Mouse (Mus musculus) midbrain, embryonic 15.5 days (tissue): ENCODE measurements around the gene Antxr1. TPM values are rescaled to one million over a fixed set of nuclear protein-coding genes. Genes with fewer than 3 reads are reported as not detected.

Experiments used
- ATAC-seq: fragments of 200-750 bp; cut with Nextera tagmentation; replicated peaks from 2 replicates; pipeline ENCODE4 v1.8.0; 2017; ENCODE audit warnings: moderate TSS enrichment
- H3K27ac ChIP-seq: fragments of 300-500 bp; sonication (generic); 2 replicates; pipeline ENCODE4 v1.5.1; 2015; ENCODE audit warnings: mild to moderate bottlenecking, inconsistent platforms
- H3K27me3 ChIP-seq: fragments of 300-500 bp; sonication (generic); replicated peaks from 2 replicates; pipeline ENCODE4 v1.6.1; 2015; ENCODE audit warnings: inconsistent platforms
- H3K36me3 ChIP-seq: fragments of 300-500 bp; sonication (generic); replicated peaks from 2 replicates; pipeline ENCODE4 v1.6.1; 2015; ENCODE audit warnings: inconsistent platforms
- H3K4me1 ChIP-seq: fragments of 300-500 bp; sonication (generic); 2 replicates; pipeline ENCODE4 v1.6.1; 2015; ENCODE audit warnings: inconsistent platforms
- H3K4me2 ChIP-seq: fragments of 300-500 bp; sonication (generic); 2 replicates; pipeline ENCODE4 v1.6.1; 2015; ENCODE audit warnings: inconsistent platforms, mild to moderate bottlenecking, moderate library complexity
- H3K4me3 ChIP-seq: fragments of 300-500 bp; sonication (generic); 2 replicates; pipeline ENCODE4 v1.5.1; 2015; ENCODE audit warnings: mild to moderate bottlenecking, inconsistent platforms
- H3K9ac ChIP-seq: fragments of 300-500 bp; sonication (generic); 2 replicates; pipeline ENCODE4 v1.6.1; 2015; ENCODE audit warnings: mild to moderate bottlenecking, inconsistent platforms
- H3K9me3 ChIP-seq: fragments of 300-500 bp; sonication (generic); 2 replicates; pipeline ENCODE4 v1.6.1; 2016; ENCODE audit warnings: inconsistent platforms
- WGBS: fragments of 180-500 bp; shearing (Covaris S2); methylation state at CpG from one replicate; pipeline ENCODE4 v1.1.7; 2015; ENCODE audit warnings: mixed read lengths; 5-methylcytosine and 5-hydroxymethylcytosine counted together
- polyA plus RNA-seq: library from polyadenylated mRNA; unstranded; fragments of >200 nt; fragmentation: Nextera tagmentation; extraction: Ambion mirVana; gene quantifications from 2 replicates; pipeline ENCODE4 v1.2.1, GENCODE M21; 2015

The Antxr1 gene
- polyA plus RNA-seq, 1 experiment from 2014 or later: 3.9 TPM

DNA sequence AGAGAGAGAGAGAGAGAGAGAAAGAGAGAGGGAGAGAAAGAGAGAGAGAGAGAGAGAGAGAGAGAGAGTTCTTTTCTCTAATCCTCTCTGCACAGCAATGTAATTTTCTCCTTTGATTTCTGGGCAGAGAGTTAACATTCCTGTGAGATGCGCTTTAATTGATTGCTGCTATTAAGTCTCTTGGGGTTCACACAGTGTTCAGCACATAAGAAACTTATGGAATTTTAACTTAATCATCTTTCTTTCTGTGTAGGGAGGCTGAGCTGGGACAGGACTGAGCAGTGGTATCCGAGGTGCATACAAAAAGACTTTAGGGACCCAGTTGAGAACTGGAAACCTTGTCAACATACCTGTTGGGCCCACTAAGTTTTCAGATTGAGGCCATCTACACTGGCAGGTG lies 132.6 kb downstream of the Antxr1 start:
- no peak overlapping the region for H3K9ac ChIP-seq

DNA sequence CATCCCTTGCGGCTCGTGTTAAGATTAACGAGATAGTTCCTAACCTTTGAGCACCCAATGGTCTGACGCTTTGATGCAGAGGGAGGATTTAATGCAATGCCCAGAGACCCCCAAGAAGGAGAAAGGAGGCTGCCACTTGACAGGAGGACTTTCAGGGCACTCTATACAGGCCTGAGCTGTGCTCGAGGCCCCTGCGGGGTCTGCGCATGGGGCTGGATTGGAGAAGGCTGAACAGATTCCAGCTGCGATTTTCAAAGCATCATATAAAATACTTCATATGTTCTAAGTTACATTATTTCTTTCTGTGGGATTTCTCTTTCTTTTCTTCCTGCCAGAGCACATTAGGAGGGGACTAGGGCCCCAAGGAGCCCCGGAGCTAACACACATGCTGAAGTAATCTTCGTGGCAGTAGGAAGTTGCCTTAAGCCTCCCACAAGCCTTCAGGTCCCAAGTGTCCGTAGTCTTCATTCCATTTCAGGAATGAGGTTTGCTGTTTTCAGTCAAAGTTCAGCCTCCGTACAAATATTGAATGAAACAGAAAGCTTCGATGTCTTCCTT lies 133.5 kb downstream of the Antxr1 start:
- Histone ChIP-seq H3K27ac (no peak overlapping the region), H3K36me3 (no peaks in the 10 kb centered on the region), H3K4me2 (no peak overlapping the region), H3K4me3 (no peak overlapping the region), H3K9me3 (no peaks in the 10 kb centered on the region), H3K4me1 (peaks cover 21% of the 10 kb centered on the region; the same call in 1 of the 2 replicates), H3K9ac (no peak overlapping the region), H3K27me3 (no peaks in the 10 kb centered on the region)
- WGBS: 87% methylated on average over 13 of the region's 13 CpGs
- no peak for ATAC-seq

More for the DNA sequence above, 132.6 kb downstream of the Antxr1 start:
- Histone ChIP-seq H3K27ac (no peak overlapping the region), H3K4me2 (no peak overlapping the region), H3K4me3 (no peak overlapping the region), H3K36me3 (no peaks in the 10 kb centered on the region), H3K27me3 (no peaks in the 10 kb centered on the region), H3K9me3 (no peaks in the 10 kb centered on the region), H3K4me1 (peaks cover 21% of the 10 kb centered on the region; the same call in 1 of the 2 replicates)
- 77% methylated on average over 2 of the region's 2 CpGs for WGBS
- no peak for ATAC-seq

GRCm38 (mm10) chr6:87189755-87190154 lies 145.9 kb downstream of the Antxr1 start:
- Histone ChIP-seq H3K4me1 (no peaks in the 10 kb centered on the region), H3K36me3 (no peaks in the 10 kb centered on the region), H3K4me3 (no peak overlapping the region), H3K27ac (no peak overlapping the region), H3K9me3 (no peaks in the 10 kb centered on the region), H3K27me3 (no peaks in the 10 kb centered on the region), H3K4me2 (no peak overlapping the region), H3K9ac (no peak overlapping the region)
- WGBS: 80% methylated on average over 3 of the region's 3 CpGs
- no peak for ATAC-seq

- ATAC-seq: no peak
- H3K9ac ChIP-seq: no peak overlapping the region
- H3K4me2 ChIP-seq: no peak overlapping the region
- H3K27me3 ChIP-seq: no peaks in the 10 kb centered on the region
- H3K27ac ChIP-seq: no peak overlapping the region
- H3K4me1 ChIP-seq: no peaks in the 10 kb centered on the region
- H3K4me3 ChIP-seq: no peak overlapping the region
- WGBS: 69% methylated on average over 12 of the region's 12 CpGs
- H3K36me3 ChIP-seq: no peaks in the 10 kb centered on the region
- no peaks in the 10 kb centered on the region for H3K9me3 ChIP-seq
These were observed 148.6 kb downstream of the Antxr1 start for GRCm38 (mm10) chr6:87186988-87187387.

DNA sequence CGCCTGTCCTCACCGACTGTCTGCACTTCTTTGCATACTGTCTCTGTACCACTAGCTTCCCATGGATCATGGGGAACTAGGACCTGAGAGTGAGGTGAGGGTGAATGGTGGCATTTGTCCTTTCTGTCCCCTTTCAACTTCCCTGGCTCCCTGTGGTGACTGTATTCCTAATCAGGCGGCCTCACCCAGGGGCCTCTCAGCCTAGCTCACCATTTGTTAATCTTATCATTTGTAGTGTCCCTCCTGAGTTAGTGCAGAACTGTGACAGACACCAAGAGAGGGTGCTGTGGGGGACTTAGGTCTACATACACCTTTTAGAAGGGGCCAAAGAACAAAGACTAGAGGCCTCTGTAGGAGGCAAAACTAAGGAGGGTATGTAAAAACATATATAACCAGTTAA lies 151.2 kb downstream of the Antxr1 start:
- Histone ChIP-seq H3K9ac (no peak overlapping the region), H3K27me3 (no peaks in the 10 kb centered on the region), H3K4me2 (no peak overlapping the region), H3K36me3 (no peaks in the 10 kb centered on the region), H3K9me3 (no peaks in the 10 kb centered on the region), H3K27ac (no peak overlapping the region), H3K4me1 (no peaks in the 10 kb centered on the region), H3K4me3 (no peak overlapping the region)
- WGBS: 81% methylated on average over 3 of the region's 3 CpGs
- ATAC-seq: no peak

- WGBS: 85% methylated on average over 11 of the region's 11 CpGs
These were observed 151.6 kb downstream of the Antxr1 start for GRCm38 (mm10) chr6:87183981-87184380.

DNA sequence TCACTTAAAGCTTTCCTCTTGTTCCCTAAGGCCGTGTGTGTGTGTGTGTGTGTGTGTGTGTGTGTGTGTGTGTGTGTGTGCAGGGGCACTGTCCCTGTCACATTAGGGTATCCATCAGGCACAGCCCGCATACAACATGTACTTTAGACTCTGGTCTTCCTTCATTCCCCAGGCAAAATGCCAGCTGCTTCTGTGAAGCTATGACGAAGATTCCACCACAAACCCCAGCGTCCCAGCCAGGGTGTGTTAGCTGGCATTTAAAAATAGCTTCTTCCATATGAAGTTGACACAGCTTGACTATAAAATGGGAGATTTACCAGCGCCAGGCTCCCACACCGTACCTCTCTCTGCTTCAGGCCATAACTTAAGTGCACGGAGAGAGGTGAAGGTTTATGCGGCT lies 152.5 kb downstream of the Antxr1 start:
- no peaks in the 10 kb centered on the region for H3K36me3 ChIP-seq
- no peaks in the 10 kb centered on the region for H3K4me1 ChIP-seq
- H3K9ac ChIP-seq: no peak overlapping the region
- WGBS: 79% methylated on average over 8 of the region's 8 CpGs
- H3K27ac ChIP-seq: no peak overlapping the region
- ATAC-seq: no peak
- no peaks in the 10 kb centered on the region for H3K27me3 ChIP-seq
- no peak overlapping the region for H3K4me2 ChIP-seq
- no peaks in the 10 kb centered on the region for H3K9me3 ChIP-seq
- no peak overlapping the region for H3K4me3 ChIP-seq

More at GRCm38 (mm10) chr6:87183981-87184380, 151.6 kb downstream of the Antxr1 start:
- Histone ChIP-seq H3K9ac (no peak overlapping the region), H3K27ac (no peak overlapping the region), H3K27me3 (no peaks in the 10 kb centered on the region), H3K36me3 (no peaks in the 10 kb centered on the region), H3K4me3 (no peak overlapping the region), H3K4me1 (no peaks in the 10 kb centered on the region), H3K4me2 (no peak overlapping the region), H3K9me3 (no peaks in the 10 kb centered on the region)
- ATAC-seq: no peak

DNA sequence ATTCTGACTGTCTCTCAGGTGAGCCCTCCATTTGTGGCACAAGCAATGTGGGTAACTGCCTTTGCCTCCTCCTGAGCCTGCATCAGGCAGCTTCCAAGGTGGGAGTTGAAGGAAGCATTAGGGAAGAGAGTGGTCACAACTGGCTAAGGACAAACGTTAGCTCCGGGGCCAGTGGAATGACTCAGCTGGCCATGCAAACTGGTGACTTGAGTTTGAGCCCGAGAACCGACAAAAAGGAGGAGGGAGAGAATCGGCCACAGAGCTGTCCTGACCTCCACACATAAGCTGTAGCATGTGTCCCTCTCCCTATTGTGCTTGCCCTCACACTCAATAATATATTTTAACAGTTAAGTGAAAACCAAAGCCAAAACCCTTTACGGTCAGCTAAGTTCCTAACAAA lies 152.9 kb downstream of the Antxr1 start:
- Histone ChIP-seq H3K27ac (no peak overlapping the region), H3K4me1 (no peaks in the 10 kb centered on the region), H3K36me3 (no peaks in the 10 kb centered on the region), H3K4me3 (no peak overlapping the region), H3K4me2 (no peak overlapping the region), H3K9me3 (no peaks in the 10 kb centered on the region), H3K9ac (no peak overlapping the region), H3K27me3 (no peaks in the 10 kb centered on the region)
- ATAC-seq: no peak
- 92% methylated on average over 6 of the region's 6 CpGs for WGBS

DNA sequence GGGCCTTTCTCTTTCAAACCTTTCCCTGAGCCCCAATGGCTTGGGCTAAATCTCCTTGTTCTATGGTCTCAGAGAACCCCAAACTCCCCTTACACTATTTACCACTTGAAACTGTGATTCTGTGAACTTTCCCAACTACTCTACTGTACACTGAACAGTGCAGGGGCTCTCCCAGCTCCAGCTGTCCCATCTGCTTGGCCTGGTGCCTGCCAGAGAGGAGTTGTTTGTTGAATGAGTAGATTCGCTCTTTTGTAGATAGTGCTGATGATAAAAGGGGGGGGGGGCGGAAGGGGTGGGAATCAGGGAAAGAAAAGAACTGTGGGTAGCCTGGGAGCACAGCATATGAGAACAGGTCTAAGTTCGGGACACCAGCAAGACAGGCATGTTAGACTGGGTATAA lies 164.2 kb downstream of the Antxr1 start:
- no peak for ATAC-seq
- Histone ChIP-seq H3K4me1 (no peaks in the 10 kb centered on the region; the same call in 1 of the 2 replicates), H3K27ac (no peak overlapping the region), H3K9ac (no peak overlapping the region), H3K36me3 (no peaks in the 10 kb centered on the region), H3K9me3 (no peaks in the 10 kb centered on the region), H3K4me2 (no peak overlapping the region), H3K4me3 (no peak overlapping the region), H3K27me3 (no peaks in the 10 kb centered on the region)
- WGBS: 83% methylated on average over 3 of the region's 3 CpGs

- no peak for ATAC-seq
- H3K4me3 ChIP-seq: no peak overlapping the region
- H3K9ac ChIP-seq: no peak overlapping the region
- peaks cover 6% of the 10 kb centered on the region for H3K4me1 ChIP-seq
- H3K27ac ChIP-seq: no peak overlapping the region
- WGBS: 96% methylated on average over 6 of the region's 6 CpGs
- H3K27me3 ChIP-seq: no peaks in the 10 kb centered on the region
- no peak overlapping the region for H3K4me2 ChIP-seq
- no peaks in the 10 kb centered on the region for H3K9me3 ChIP-seq
- no peaks in the 10 kb centered on the region for H3K36me3 ChIP-seq
These were observed 164.7 kb downstream of the Antxr1 start for GRCm38 (mm10) chr6:87170875-87171274.

GRCm38 (mm10) chr6:87170277-87170676 lies 165.3 kb downstream of the Antxr1 start:
- Histone ChIP-seq H3K4me1 (peaks cover 11% of the 10 kb centered on the region), H3K9ac (no peak overlapping the region), H3K4me3 (no peak overlapping the region), H3K9me3 (no peaks in the 10 kb centered on the region), H3K27me3 (no peaks in the 10 kb centered on the region), H3K4me2 (no peak overlapping the region), H3K27ac (no peak overlapping the region), H3K36me3 (no peaks in the 10 kb centered on the region)
- ATAC-seq: no peak
- 91% methylated on average over 6 of the region's 6 CpGs for WGBS

DNA sequence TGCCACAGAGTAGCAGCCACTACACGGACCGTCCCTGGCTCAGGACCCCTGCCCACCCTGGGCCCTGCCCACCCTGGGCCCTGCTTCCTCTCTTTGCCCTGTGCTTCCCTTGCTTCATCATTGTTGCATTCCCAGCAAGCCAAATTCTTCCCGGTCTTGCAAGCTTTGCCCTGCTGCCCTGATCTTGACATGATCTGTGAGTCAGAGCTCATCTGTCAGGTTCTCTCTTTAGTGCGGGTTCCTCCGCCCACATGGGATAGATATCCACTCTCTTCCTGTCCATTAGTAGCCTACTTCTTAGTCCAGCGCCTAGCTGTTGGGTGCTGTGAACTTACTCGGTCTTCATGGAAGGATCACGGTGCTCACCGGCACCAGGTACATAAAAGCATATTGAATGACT lies 167.6 kb downstream of the Antxr1 start:
- H3K36me3 ChIP-seq: no peaks in the 10 kb centered on the region
- H3K9ac ChIP-seq: no peak overlapping the region
- no peaks in the 10 kb centered on the region for H3K9me3 ChIP-seq
- peaks cover 13% of the 10 kb centered on the region for H3K4me1 ChIP-seq
- no peak overlapping the region for H3K4me3 ChIP-seq
- no peak overlapping the region for H3K4me2 ChIP-seq
- H3K27me3 ChIP-seq: no peaks in the 10 kb centered on the region
- WGBS: 92% methylated on average over 9 of the region's 9 CpGs
- ATAC-seq: no peak
- no peak overlapping the region for H3K27ac ChIP-seq

DNA sequence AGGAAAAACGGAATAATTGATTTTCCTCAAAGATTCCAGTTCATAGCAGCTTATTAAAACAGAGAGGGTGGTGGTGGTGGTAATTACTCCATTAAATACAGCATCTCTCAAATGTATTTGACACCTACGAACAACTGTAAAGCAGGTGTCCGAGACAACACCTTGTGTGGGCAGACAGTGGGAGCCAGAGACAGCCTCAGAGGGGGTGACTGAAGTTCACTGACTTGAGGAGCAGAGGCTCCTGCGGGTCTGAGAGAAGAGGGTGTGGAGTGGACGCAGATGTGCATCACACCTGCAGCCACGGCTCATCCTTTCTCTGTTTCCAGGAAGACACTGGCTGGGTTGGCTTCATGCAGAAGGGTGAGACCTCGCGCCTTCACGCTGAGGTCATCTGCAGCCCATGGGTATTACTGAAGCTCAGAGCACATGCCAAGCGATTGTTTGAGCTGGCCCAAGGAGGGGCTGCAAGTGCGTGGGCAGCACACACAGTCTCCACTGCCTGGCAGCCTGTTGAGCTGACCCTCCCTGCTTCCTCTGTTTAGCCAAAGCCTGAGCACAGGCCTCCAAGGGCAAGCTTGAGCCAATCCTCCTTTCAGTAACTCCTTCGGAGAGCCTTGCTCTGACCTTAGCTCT lies 168.8 kb downstream of the Antxr1 start:
- H3K9ac ChIP-seq: no peak overlapping the region
- H3K4me2 ChIP-seq: no peak overlapping the region
- H3K27me3 ChIP-seq: no peaks in the 10 kb centered on the region
- H3K4me3 ChIP-seq: no peak overlapping the region
- H3K36me3 ChIP-seq: no peaks in the 10 kb centered on the region
- 84% methylated on average over 12 of the region's 12 CpGs for WGBS
- no peaks in the 10 kb centered on the region for H3K9me3 ChIP-seq
- 0 out of 2 replicates have a peak, but pooled peaks have one; percentile 37 for ATAC-seq
- 0 out of 2 replicates have a peak overlapping the region, but pooled peaks have one; percentile 27 for H3K27ac ChIP-seq
- peaks cover 13% of the 10 kb centered on the region for H3K4me1 ChIP-seq
